Comparison of ENCODE assay signal across 8 mouse cellular contexts in the genomic region with DNA sequence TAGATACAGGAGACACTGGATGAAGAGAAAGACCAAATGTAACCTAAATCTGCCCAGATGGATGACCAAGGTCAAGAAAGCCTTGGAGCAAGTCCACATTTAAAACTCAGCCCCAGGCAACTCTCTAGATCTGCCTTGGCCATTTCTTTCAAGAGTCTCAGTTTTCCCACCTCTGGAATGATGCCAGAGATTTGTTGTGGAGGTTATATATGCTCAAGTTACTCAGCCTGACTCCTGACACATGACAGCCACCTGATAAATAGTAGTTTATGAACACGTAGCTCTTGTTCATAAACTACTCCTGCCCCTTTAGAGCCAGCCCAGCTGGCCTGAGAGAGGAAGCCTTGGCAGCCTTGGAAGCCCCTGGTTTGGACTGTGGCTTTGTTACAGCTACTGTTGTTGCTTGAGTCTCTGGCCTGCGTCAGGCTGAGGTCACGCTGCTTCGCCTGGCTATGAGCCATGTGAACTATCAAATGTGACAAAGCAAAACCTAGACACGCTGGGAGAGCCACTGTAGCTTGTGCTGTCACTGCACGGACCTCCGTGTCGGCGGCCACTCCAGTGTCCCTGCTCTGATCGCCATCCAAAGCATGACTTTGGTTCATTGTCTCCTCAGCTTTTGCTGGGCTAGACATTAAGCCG.
A peak's percentile ranks its signal among the peaks of the same experiment; 100 is the strongest.
DNase-seq lines count a peak whose midpoint lies in the region; ATAC-seq and TF ChIP-seq lines count a peak whose summit lies in the region.

No protein-coding gene starts in this region.

- H3K27me3 ChIP-seq in limb, embryonic 14.5 days (ENCODE audit: control insufficient read depth, insufficient read depth, low read length) = peaks cover 18% of the 10 kb centered on the region; the same call in 1 of the 2 replicates
- no peaks in the 10 kb centered on the region for H3K27me3 ChIP-seq in limb, embryonic 10.5 days (ENCODE audit: low read depth, poor library complexity, severe bottlenecking)

- no peak overlapping the region for H3K4me3 ChIP-seq in limb, embryonic 14.5 days (replicated peaks; ENCODE audit: low read length)
- H3K4me3 ChIP-seq in limb, embryonic 10.5 days = no peak overlapping the region

- DNase-seq in limb, embryonic 14.5 days (ENCODE audit: low spot score) = no peak
- no peak for DNase-seq in limb, embryonic 10.5 days (ENCODE audit: low spot score)
- DNase-seq in brain, adult 2 months (ENCODE audit: low read depth, low spot score) = peak; percentile 66
- DNase-seq in heart, adult 18-20 months = peak; percentile 84 to 85
- peak; percentile 50 for DNase-seq in kidney, adult 11 months
- DNase-seq in lung, postnatal 10 days = peak; percentile 77
- no peak for DNase-seq in urinary bladder, postnatal 4 days (ENCODE audit: low spot score in 2 of 2)
- no peak for DNase-seq in testis, postnatal 14 days (ENCODE audit: low spot score)

- H3K36me3 ChIP-seq in limb, embryonic 14.5 days (ENCODE audit: control insufficient read depth, insufficient read depth, low read length) = no peaks in the 10 kb centered on the region
- peaks cover 18% of the 10 kb centered on the region; the same call in 1 of the 2 replicates for H3K36me3 ChIP-seq in limb, embryonic 10.5 days

- H3K9me3 ChIP-seq in limb, embryonic 14.5 days (ENCODE audit: control insufficient read depth, low read length) = peaks cover 5% of the 10 kb centered on the region; the same call in 1 of the 2 replicates
- no peaks in the 10 kb centered on the region for H3K9me3 ChIP-seq in limb, embryonic 10.5 days (replicated peaks)

- H3K4me1 ChIP-seq in limb, embryonic 14.5 days (ENCODE audit: control insufficient read depth, insufficient read depth, low read length) = peaks cover 13% of the 10 kb centered on the region
- peaks cover 51% of the 10 kb centered on the region for H3K4me1 ChIP-seq in limb, embryonic 10.5 days

- 77% methylated on average over 11 of the region's 11 CpGs for WGBS in limb, embryonic 14.5 days
- 88% methylated on average over 11 of the region's 11 CpGs for WGBS in limb, embryonic 10.5 days

- TF ChIP-seq POLR2A in limb, embryonic 14.5 days (IDR thresholded peaks at IDR 0.05; ENCODE audit: borderline replicate concordance, extremely low read depth, insufficient read depth, insufficient read length) = no peak

- H3K9ac ChIP-seq in limb, embryonic 14.5 days (ENCODE audit: low read depth, low read length, severe bottlenecking) = no peak overlapping the region

- H3K4me2 ChIP-seq in limb, embryonic 14.5 days (replicated peaks; ENCODE audit: low read depth, low read length, severe bottlenecking) = no peak overlapping the region

- H3K27ac ChIP-seq in limb, embryonic 14.5 days (replicated peaks; ENCODE audit: low read depth, low read length) = no peak overlapping the region
- H3K27ac ChIP-seq in limb, embryonic 10.5 days = no peak overlapping the region

- peak; percentile 35; the same call in 1 of the 2 replicates for ATAC-seq in limb, embryonic 14.5 days (ENCODE audit: low FRiP score, low read depth)

Comparison
In these comparisons a context has a peak if more than half of its experiments do, and no peak if none do; other contexts are left out.
1. DNase-seq: peak in brain, adult 2 months (single experiment), heart, adult 18-20 months (2 of 2), kidney, adult 11 months (single experiment) and lung, postnatal 10 days (single experiment); none in limb, embryonic 14.5 days (single experiment), limb, embryonic 10.5 days (single experiment), urinary bladder, postnatal 4 days (0 of 2) and testis, postnatal 14 days (single experiment).